Mouse (Mus musculus) midbrain, embryonic 11.5 days (tissue): ENCODE results near the gene Gm49396. TPM values are rescaled to one million over a fixed set of nuclear protein-coding genes. Genes with fewer than 3 reads are reported as not detected.

Experiments used
- ATAC-seq: fragments of 200-750 bp; cut with Nextera tagmentation; 2 replicates; pipeline ENCODE4 v1.8.0; 2017; ENCODE audit warnings: moderate TSS enrichment, moderate library complexity; ENCODE audit not compliant: low FRiP score
- DNase-seq: peaks from one replicate; pipeline ENCODE4 v3.0.0; 2015; ENCODE audit warnings: low spot score; ENCODE audit errors: missing footprints
- H3K27ac ChIP-seq: fragments of 300-500 bp; sonication (generic); 2 replicates; pipeline ENCODE4 v1.5.1; 2014; ENCODE audit warnings: low read depth, low read length
- H3K27me3 ChIP-seq: fragments of 300-500 bp; sonication (generic); 2 replicates; pipeline ENCODE4 v1.6.1; 2014; ENCODE audit warnings: mild to moderate bottlenecking, low read length, moderate library complexity, mixed read lengths; ENCODE audit not compliant: control insufficient read depth, insufficient read depth
- H3K36me3 ChIP-seq: fragments of 300-500 bp; sonication (generic); 2 replicates; pipeline ENCODE4 v1.6.1; 2014; ENCODE audit warnings: mild to moderate bottlenecking, low read length, moderate library complexity, mixed read lengths; ENCODE audit not compliant: control insufficient read depth, insufficient read depth
- H3K4me1 ChIP-seq: fragments of 300-500 bp; sonication (generic); 2 replicates; pipeline ENCODE4 v1.6.1; 2014; ENCODE audit warnings: low read length; ENCODE audit not compliant: control insufficient read depth, insufficient read depth
- H3K4me2 ChIP-seq: fragments of 300-500 bp; sonication (generic); 2 replicates; pipeline ENCODE4 v1.6.1; 2014; ENCODE audit warnings: mild to moderate bottlenecking, moderate library complexity
- H3K4me3 ChIP-seq: fragments of 300-500 bp; sonication (generic); 2 replicates; pipeline ENCODE4 v1.5.1; 2014; ENCODE audit warnings: low read depth, low read length
- H3K9ac ChIP-seq: fragments of 300-500 bp; sonication (generic); 2 replicates; pipeline ENCODE4 v1.6.1; 2014; ENCODE audit warnings: low read length
- H3K9me3 ChIP-seq: fragments of 300-500 bp; sonication (generic); 2 replicates; pipeline ENCODE4 v1.6.1; 2016; ENCODE audit warnings: low read length; ENCODE audit not compliant: control insufficient read depth
- WGBS: fragments of 180-500 bp; shearing (Covaris S2); extraction: QIAGEN DNeasy Blood & Tissue Kit; methylation state at CpG from one replicate; pipeline ENCODE4 v1.1.7; 2014; 5-methylcytosine and 5-hydroxymethylcytosine counted together
- polyA plus RNA-seq: library from polyadenylated mRNA; unstranded; fragments of >200 nt; fragmentation: Nextera tagmentation; extraction: Ambion mirVana; gene quantifications from 2 replicates; pipeline ENCODE4 v1.2.1, GENCODE M21; 2014

The Gm49396 gene
- polyA plus RNA-seq, 1 experiment from 2014 or later, result 7.5 TPM

DNA sequence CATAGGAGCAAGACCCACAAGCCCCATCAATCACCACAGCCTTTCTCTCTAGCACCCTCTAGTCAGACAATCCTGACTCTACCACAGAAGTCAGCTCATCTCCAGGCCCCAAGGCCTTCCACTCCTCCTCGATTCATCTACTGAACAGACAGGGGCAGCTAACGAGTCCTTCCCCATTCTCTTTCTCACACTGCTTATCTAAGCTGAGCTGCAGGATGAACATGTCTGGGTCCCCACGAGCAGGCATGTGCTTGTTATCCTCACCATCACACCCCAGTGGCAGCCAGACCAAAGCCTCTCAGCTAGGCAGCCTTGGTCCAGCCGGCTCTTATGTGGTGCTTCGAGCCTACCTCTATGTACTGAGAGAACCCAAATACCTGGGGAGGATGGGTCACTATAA is 9.2 kb downstream of the Gm49396 start:
- no peaks in the 10 kb centered on the region for H3K27me3 ChIP-seq
- ATAC-seq (no peak), DNase-seq (no peak)
- peaks cover 67% of the 10 kb centered on the region for H3K36me3 ChIP-seq
- no peaks in the 10 kb centered on the region for H3K9me3 ChIP-seq
- no peak overlapping the region for H3K9ac ChIP-seq
- H3K27ac ChIP-seq, result no peak overlapping the region
- H3K4me2 ChIP-seq, result no peak overlapping the region
- H3K4me1 ChIP-seq, result no peaks in the 10 kb centered on the region
- no peak overlapping the region for H3K4me3 ChIP-seq
- 87% methylated on average over 5 of the region's 5 CpGs for WGBS

DNA sequence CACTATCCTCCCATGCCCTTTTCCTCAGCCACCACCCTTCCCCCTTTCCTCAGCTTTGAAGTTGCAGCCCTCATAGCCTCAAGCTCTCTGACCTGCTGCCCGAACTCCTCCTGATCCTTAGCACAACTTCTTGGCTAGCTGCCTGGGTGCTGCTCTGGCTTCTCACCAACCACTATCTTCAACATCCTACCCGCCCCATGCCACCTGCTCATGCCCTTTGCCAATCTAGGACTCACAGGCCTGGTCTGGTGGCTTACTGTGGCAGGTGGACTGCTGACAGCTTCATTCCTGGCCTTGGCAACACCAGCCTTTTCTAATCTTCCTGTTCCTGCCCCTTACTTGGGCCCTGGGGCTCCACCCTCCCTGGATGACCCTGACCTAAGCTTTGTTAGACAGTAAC is 9.8 kb downstream of the Gm49396 start:
- Histone ChIP-seq H3K9ac (no peak overlapping the region), H3K36me3 (peaks cover 69% of the 10 kb centered on the region), H3K4me3 (no peak overlapping the region), H3K27me3 (no peaks in the 10 kb centered on the region), H3K9me3 (no peaks in the 10 kb centered on the region), H3K4me2 (no peak overlapping the region), H3K27ac (no peak overlapping the region), H3K4me1 (no peaks in the 10 kb centered on the region)
- ATAC-seq, result no peak
- 87% methylated on average over 2 of the region's 2 CpGs for WGBS
- DNase-seq, result no peak

DNA sequence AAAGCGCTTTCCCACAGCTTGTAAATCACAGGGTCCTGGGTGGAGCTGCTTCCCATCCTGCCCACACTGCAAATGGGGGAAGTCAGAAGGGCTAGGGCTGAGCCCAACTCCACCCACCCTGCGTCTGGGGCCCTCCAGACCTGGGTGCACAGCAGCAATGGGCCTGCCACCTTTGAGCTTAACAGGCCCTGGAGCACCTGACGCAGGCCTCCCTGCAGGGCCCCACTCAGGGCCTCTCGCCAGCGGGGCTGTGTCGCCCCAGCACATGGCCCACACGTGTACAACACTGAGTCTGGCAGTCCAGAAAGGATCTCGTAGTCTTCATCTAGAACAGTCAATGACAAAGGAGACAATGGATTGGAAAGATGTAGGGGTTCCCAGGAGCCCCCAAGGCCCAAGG is 16.8 kb downstream of the Gm49396 start:
- H3K27ac ChIP-seq, result no peak overlapping the region
- 95% methylated on average over 8 of the region's 8 CpGs for WGBS
- H3K4me1 ChIP-seq, result no peaks in the 10 kb centered on the region
- no peaks in the 10 kb centered on the region for H3K27me3 ChIP-seq
- no peak overlapping the region for H3K4me2 ChIP-seq
- H3K36me3 ChIP-seq, result peaks cover 58% of the 10 kb centered on the region
- no peak overlapping the region for H3K4me3 ChIP-seq
- DNase-seq (peak; percentile 51), ATAC-seq (no peak)
- no peak overlapping the region for H3K9ac ChIP-seq
- H3K9me3 ChIP-seq, result no peaks in the 10 kb centered on the region

DNA sequence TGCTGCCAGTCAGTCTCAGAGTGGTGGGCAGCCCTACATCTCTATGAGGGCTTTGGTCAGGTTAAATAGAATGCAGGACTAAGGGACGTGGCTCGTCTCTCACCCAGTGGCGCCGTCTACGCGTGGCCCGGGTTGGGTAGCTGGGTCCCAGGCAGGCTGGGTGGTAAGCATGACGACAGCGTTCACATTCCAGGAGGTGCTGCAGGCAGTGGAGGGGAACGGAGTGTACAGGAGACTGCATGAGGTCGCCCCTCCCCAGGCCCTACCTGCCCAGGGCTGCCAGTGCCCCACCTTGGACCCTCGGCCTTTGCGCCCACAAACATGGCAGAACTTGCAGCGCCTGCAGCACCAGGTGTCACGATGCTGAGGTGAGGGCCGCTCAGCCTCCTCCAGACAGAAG is 18.4 kb downstream of the Gm49396 start:
- peaks cover 58% of the 10 kb centered on the region for H3K36me3 ChIP-seq
- no peak overlapping the region for H3K4me3 ChIP-seq
- H3K9me3 ChIP-seq, result no peaks in the 10 kb centered on the region
- ATAC-seq (no peak), DNase-seq (peak; percentile 10)
- no peaks in the 10 kb centered on the region for H3K4me1 ChIP-seq
- H3K9ac ChIP-seq, result no peak overlapping the region
- H3K4me2 ChIP-seq, result no peak overlapping the region
- H3K27ac ChIP-seq, result no peak overlapping the region
- no peaks in the 10 kb centered on the region for H3K27me3 ChIP-seq
- WGBS, result 97% methylated on average over 16 of the region's 16 CpGs

DNA sequence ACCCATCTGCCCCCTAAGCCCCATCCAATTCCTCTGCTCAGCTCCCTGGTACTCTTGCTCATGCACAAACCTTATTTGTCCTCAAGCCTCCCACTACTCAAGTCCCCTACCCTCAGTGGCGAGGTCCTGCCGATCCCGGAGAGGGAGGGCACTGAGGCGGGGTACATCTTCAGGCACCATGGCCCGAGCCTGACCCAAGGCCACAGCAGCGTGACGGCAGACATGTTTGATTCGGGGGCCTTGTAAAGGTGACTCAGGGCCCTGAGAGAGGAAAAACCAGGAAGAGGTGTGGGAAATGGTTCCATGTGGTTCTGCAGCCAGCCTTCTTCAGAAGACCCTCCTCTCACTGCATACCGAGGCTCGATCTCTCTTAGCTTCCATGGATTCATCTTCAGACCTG is 21.2 kb downstream of the Gm49396 start:
- DNase-seq (peak; percentile 69), ATAC-seq (no peak)
- Histone ChIP-seq H3K9me3 (no peaks in the 10 kb centered on the region), H3K4me3 (no peak overlapping the region), H3K4me1 (peaks cover 12% of the 10 kb centered on the region), H3K27me3 (no peaks in the 10 kb centered on the region), H3K36me3 (peaks cover 37% of the 10 kb centered on the region), H3K4me2 (no peak overlapping the region), H3K27ac (no peak overlapping the region), H3K9ac (no peak overlapping the region)
- WGBS, result 93% methylated on average over 10 of the region's 10 CpGs

DNA sequence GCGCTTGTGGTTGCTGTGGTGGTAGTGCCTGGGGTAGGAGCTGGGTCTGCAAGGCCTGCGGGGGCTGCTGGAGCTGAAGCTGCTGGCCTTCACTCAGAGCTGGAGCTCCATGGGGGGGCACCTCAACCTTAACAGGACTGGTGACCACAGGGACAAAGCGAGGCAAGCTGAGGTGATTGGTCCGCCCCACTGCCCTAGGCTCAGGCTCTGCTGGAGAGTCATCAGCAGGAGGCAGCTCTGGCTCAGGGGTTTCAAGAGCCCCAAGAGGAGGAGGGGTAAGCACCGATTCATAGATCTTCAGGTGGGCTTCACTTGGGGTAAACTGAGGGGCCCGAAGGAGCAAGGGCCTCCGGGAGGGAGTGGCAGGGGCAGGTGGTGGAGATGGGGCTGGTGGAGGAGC is 22.0 kb downstream of the Gm49396 start:
- Histone ChIP-seq H3K4me2 (no peak overlapping the region), H3K9me3 (no peaks in the 10 kb centered on the region), H3K9ac (no peak overlapping the region), H3K27ac (no peak overlapping the region), H3K4me1 (peaks cover 17% of the 10 kb centered on the region), H3K27me3 (no peaks in the 10 kb centered on the region), H3K4me3 (no peak overlapping the region), H3K36me3 (peaks cover 32% of the 10 kb centered on the region)
- DNase-seq (peak; percentile 21), ATAC-seq (no peak)
- WGBS, result 94% methylated on average over 7 of the region's 7 CpGs

DNA sequence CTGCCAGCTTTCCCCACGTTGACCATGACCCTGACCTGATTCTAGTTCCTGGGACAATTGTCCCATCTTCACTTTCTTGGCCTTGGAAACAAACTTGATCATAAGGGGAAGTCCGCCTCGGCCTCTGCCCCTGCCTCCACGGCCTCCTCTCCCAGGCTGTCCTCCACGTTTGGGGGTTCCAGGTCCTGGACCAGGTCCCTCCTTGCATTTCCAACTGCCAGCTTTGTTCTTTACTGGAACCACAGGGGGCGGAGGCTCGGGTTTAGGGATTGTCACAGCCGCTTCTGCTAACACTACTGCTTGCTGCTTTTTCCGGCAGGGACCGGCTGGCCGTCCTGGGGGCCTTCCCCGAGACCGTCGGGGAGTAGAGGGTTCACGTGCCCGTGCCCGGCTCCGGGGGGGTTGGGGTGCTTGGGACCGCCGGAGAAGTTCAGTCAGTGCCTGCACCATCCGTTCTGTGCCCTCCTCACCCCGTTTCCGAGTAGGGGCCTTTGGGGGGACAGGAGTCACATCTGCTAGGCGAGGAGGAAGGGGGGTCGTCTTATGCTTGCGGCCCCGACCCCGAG is 23.4 kb downstream of the Gm49396 start:
- DNase-seq (peak; percentile 67), ATAC-seq (no peak)
- WGBS, result 89% methylated on average over 28 of the region's 28 CpGs
- Histone ChIP-seq H3K27me3 (no peaks in the 10 kb centered on the region), H3K36me3 (peaks cover 24% of the 10 kb centered on the region), H3K9ac (peak overlapping the region; percentile 97; the same call in 1 of the 2 replicates), H3K4me1 (peaks cover 17% of the 10 kb centered on the region), H3K4me2 (peak overlapping the region; percentile 86), H3K9me3 (no peaks in the 10 kb centered on the region), H3K4me3 (no peak overlapping the region), H3K27ac (no peak overlapping the region)

DNA sequence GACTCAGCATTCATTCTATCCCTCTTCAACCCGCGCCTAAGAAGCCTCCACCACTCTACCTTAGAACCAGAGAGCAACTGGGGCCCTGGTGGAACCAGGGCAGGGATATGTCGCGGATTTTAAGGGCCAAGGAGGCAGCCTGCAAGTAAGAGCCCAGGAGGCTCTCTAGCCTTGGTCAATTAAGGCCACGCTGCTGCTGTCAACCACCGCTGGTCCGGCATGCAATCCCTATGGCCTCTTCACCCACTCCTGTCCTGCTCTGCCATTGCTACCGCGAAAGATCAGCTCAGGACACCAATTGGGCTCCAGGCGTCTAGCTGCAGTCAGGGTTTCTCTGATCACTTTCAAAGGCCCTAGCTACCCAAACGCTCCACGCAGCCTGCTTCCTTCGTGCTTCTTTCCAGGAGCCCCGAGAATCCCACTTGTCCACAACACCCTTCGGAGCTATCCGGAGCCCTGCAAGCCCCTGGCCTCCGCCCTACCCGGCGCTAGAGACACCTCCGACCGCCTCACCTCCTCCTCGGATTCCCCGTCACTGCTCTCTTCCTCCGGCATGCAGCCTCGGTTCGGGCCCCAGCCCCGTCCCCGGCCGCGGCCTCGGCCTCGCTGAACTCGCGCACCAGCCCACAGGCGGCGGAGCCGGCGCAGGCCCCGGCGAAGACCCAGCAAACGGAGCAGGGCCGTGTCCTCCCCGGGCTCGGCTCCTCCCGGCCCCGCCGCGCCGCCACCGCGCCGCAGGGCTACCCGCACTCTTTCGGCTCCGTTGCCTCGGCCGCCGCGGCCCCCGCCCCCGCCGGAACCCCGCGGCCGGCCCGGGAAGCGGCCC is 24.9 kb downstream of the Gm49396 start:
- Histone ChIP-seq H3K9me3 (no peaks in the 10 kb centered on the region), H3K27me3 (no peaks in the 10 kb centered on the region), H3K27ac (peak overlapping the region; percentile 80), H3K4me2 (peak overlapping the region; percentile 86), H3K9ac (peak overlapping the region; percentile 97), H3K4me3 (peak overlapping the region; percentile 96), H3K36me3 (peaks cover 19% of the 10 kb centered on the region; the same call in 1 of the 2 replicates), H3K4me1 (peaks cover 17% of the 10 kb centered on the region)
- under 1% methylated on average over 55 of the region's 67 CpGs for WGBS
- DNase-seq (peak; percentile 95), ATAC-seq (peak; percentile 59)

DNA sequence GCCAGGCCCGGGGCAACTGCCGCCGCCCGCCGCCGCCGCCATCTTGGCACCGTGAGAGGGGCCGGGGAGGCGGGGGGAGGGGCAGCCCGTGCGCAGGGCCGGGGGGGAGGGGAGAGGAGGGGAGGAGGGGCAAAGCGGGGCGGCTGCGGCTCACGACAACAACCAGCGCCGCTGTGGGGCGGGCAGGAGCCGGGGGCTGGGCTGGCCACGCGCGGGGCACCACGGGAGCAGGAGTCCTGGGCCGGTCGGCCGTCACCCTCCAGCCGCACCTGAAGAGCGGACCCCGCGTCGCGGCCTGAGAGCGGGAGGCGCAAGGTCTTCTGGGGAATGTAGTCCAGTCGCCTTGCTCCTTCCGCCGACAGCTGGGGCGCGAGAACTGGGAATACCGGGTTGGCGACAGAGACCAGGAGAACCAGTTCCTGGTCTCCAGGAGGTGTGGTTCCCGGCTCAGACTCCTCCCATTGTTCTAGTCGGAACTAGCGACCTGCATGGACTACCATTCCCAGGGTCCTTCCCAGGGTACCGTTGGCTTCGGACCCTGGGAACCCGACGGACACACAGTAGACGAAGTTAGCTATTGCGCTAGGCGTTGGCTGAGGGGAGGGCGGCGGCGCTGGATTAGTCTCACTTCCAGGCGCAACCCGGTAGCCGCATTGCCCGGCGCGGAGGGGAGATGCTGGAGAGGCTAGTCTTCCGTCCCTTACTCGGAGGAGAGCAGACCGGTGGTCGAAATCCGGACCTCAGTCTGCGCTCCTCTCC is 25.7 kb downstream of the Gm49396 start, which contains the start of gene Kmt2b:
Gene Kmt2b, minus strand, starts transcription at position 51 of the 759 bp plus-strand sequence.
- Histone ChIP-seq H3K9me3 (no peaks in the 10 kb centered on the region), H3K36me3 (peaks cover 15% of the 10 kb centered on the region; the same call in 1 of the 2 replicates), H3K4me3 (peak within 1 kb of the TSS; percentile 96), H3K27ac (peak within 1 kb of the TSS; percentile 81), H3K4me2 (peak within 1 kb of the TSS; percentile 86), H3K27me3 (no peaks in the 10 kb centered on the region), H3K9ac (peak within 1 kb of the TSS; percentile 97), H3K4me1 (peaks cover 17% of the 10 kb centered on the region)
- DNase-seq, result peak; percentile 99
- ATAC-seq, result peak; percentile 97
- WGBS, result under 1% methylated on average over 54 of the region's 68 CpGs
